17 mouse cellular contexts compared by ENCODE assay signal in the genomic region with DNA sequence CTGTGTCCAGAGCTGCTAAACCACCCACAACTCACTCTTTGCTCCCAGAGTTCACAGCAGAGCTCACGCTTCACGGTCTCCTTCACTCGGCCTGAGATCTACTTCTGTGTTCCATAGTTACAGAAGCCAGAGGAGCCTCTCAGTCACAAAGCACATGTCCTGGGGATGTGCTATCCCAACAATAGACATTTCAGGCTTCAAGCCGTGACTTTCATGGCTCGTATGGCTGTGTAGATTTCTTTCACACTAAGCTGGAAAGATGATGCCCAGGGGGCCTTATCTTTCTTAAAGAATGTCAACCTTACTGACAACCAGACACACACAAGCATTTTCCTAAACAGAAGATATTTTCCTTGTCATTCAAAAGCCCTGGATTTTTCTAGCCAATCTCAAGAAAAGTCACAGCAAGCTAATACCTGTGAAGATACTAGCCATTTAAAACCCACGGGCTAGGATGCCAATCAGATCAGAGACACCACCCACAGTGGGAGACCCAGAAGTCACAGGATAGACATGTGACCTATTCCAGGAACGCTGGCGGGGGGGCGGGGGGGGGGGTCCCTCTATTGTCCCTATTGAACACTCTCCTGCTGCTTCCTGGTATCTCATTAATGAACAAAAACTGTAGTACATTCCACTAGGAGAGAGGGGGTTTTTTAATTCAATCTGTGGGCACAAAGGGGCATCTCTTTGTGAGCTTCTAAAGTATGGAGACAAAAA.
A peak's percentile ranks its signal among the peaks of the same experiment; 100 is the strongest.
DNase-seq lines count a peak whose midpoint lies in the region; ATAC-seq and TF ChIP-seq lines count a peak whose summit lies in the region.
"Had no signal": no experiment of that assay in that cellular context is flagged by ENCODE, and none has a peak within 500 bp of the region (broad histone marks: within the 10 kb centered on the region; RNA-seq: fewer than 3 reads in every experiment).

No protein-coding gene starts in this region.

- H3K9ac ChIP-seq in midbrain, postnatal 0 days (replicated peaks; ENCODE audit: low read length, poor library complexity, severe bottlenecking): no peak overlapping the region
- H3K9ac ChIP-seq in hindbrain, embryonic 14.5 days: no peak overlapping the region
- no peak overlapping the region for H3K9ac ChIP-seq in midbrain, embryonic 16.5 days (ENCODE audit: low read depth, low read length)
- H3K9ac ChIP-seq in intestine, postnatal 0 days (ENCODE audit: low read depth, low read length): no peak overlapping the region
- H3K9ac ChIP-seq: forebrain, postnatal 0 days; lung, embryonic 15.5 days had no signal

- peak overlapping the region; percentile 74 for H3K27ac ChIP-seq in midbrain, embryonic 10.5 days (replicated peaks)
- no peak overlapping the region for H3K27ac ChIP-seq in midbrain, postnatal 0 days (ENCODE audit: low read depth, low read length)
- H3K27ac ChIP-seq in hindbrain, embryonic 14.5 days: 0 out of 2 replicates have a peak overlapping the region, but pooled peaks have one; percentile 38
- peak overlapping the region; percentile 28; the same call in 1 of the 2 replicates for H3K27ac ChIP-seq in midbrain, embryonic 16.5 days (ENCODE audit: low read length)
- no peak overlapping the region for H3K27ac ChIP-seq in intestine, postnatal 0 days (ENCODE audit: low read depth, low read length)
- H3K27ac ChIP-seq: lung, embryonic 15.5 days had no signal

- 19% methylated on average over 9 of the region's 9 CpGs for WGBS in midbrain, embryonic 10.5 days
- WGBS in midbrain, postnatal 0 days: 17% methylated on average over 9 of the region's 9 CpGs
- 9% methylated on average over 9 of the region's 9 CpGs for WGBS in hindbrain, embryonic 14.5 days
- WGBS in midbrain, embryonic 16.5 days: 7% methylated on average over 9 of the region's 9 CpGs
- 60% methylated on average over 9 of the region's 9 CpGs for WGBS in intestine, postnatal 0 days

- no peaks in the 10 kb centered on the region for H3K36me3 ChIP-seq in midbrain, embryonic 10.5 days
- H3K36me3 ChIP-seq in midbrain, postnatal 0 days (ENCODE audit: insufficient read depth, low read length): no peaks in the 10 kb centered on the region
- no peaks in the 10 kb centered on the region for H3K36me3 ChIP-seq in hindbrain, embryonic 14.5 days (replicated peaks; ENCODE audit: control insufficient read depth, insufficient read depth)
- H3K36me3 ChIP-seq in midbrain, embryonic 16.5 days (ENCODE audit: control insufficient read depth, insufficient read depth, low read length): no peaks in the 10 kb centered on the region
- no peaks in the 10 kb centered on the region for H3K36me3 ChIP-seq in intestine, postnatal 0 days (ENCODE audit: control insufficient read depth, insufficient read depth)
- H3K36me3 ChIP-seq: G1E; lung, embryonic 15.5 days had no signal

- TF ChIP-seq CTCF in midbrain, postnatal 0 days (IDR thresholded peaks at IDR 0.05): no peak
- no peak for TF ChIP-seq CTCF in intestine, postnatal 0 days (IDR thresholded peaks at IDR 0.05; ENCODE audit: low read depth)

- no peak overlapping the region for H3K4me3 ChIP-seq in midbrain, embryonic 10.5 days
- no peak overlapping the region for H3K4me3 ChIP-seq in midbrain, postnatal 0 days (ENCODE audit: low read depth, low read length)
- no peak overlapping the region for H3K4me3 ChIP-seq in hindbrain, embryonic 14.5 days (replicated peaks; ENCODE audit: low read length)
- no peak overlapping the region for H3K4me3 ChIP-seq in midbrain, embryonic 16.5 days (ENCODE audit: low read depth, low read length)
- H3K4me3 ChIP-seq in intestine, postnatal 0 days (ENCODE audit: low read depth, low read length): no peak overlapping the region
- H3K4me3 ChIP-seq: lung, embryonic 15.5 days had no signal

- no peak overlapping the region for H3K4me2 ChIP-seq in midbrain, postnatal 0 days (ENCODE audit: low read depth, low read length, poor library complexity, severe bottlenecking)
- H3K4me2 ChIP-seq in hindbrain, embryonic 14.5 days (replicated peaks): no peak overlapping the region
- H3K4me2 ChIP-seq in midbrain, embryonic 16.5 days (ENCODE audit: low read length): no peak overlapping the region
- no peak overlapping the region for H3K4me2 ChIP-seq in intestine, postnatal 0 days (replicated peaks; ENCODE audit: low read depth)
- H3K4me2 ChIP-seq: lung, embryonic 15.5 days had no signal

- no peaks in the 10 kb centered on the region for H3K27me3 ChIP-seq in midbrain, embryonic 10.5 days (ENCODE audit: low read depth, poor library complexity, severe bottlenecking)
- H3K27me3 ChIP-seq in midbrain, postnatal 0 days (ENCODE audit: insufficient read depth, low read length): no peaks in the 10 kb centered on the region
- H3K27me3 ChIP-seq in hindbrain, embryonic 14.5 days (ENCODE audit: control insufficient read depth, insufficient read depth, low read length): no peaks in the 10 kb centered on the region
- H3K27me3 ChIP-seq in midbrain, embryonic 16.5 days (ENCODE audit: control insufficient read depth, insufficient read depth, low read depth, low read length): no peaks in the 10 kb centered on the region
- H3K27me3 ChIP-seq in intestine, postnatal 0 days (replicated peaks; ENCODE audit: control insufficient read depth, insufficient read depth, low read length): no peaks in the 10 kb centered on the region
- H3K27me3 ChIP-seq: lung, embryonic 15.5 days had no signal

- no peak for ATAC-seq in midbrain, postnatal 0 days (ENCODE audit: low FRiP score)
- ATAC-seq in hindbrain, embryonic 14.5 days (ENCODE audit: low FRiP score): no peak
- peak; percentile 36; the same call in 1 of the 2 replicates for ATAC-seq in midbrain, embryonic 16.5 days
- no peak for ATAC-seq in intestine, postnatal 0 days
- ATAC-seq: forebrain, postnatal 0 days; inflammation-experienced regulatory T-cells, adult 6 months had no signal

- H3K4me1 ChIP-seq in midbrain, embryonic 10.5 days: peaks cover 15% of the 10 kb centered on the region
- H3K4me1 ChIP-seq in midbrain, postnatal 0 days (ENCODE audit: insufficient read depth, low read length): no peaks in the 10 kb centered on the region
- H3K4me1 ChIP-seq in hindbrain, embryonic 14.5 days (replicated peaks; ENCODE audit: control insufficient read depth, insufficient read depth, low read length): peaks cover 12% of the 10 kb centered on the region; the same call in 1 of the 2 replicates
- peaks cover 10% of the 10 kb centered on the region for H3K4me1 ChIP-seq in midbrain, embryonic 16.5 days (ENCODE audit: control insufficient read depth, insufficient read depth, low read length)
- no peaks in the 10 kb centered on the region for H3K4me1 ChIP-seq in intestine, postnatal 0 days (replicated peaks; ENCODE audit: control insufficient read depth, insufficient read depth, low read length)
- H3K4me1 ChIP-seq: lung, embryonic 15.5 days had no signal

- DNase-seq in midbrain, embryonic 10.5 days (ENCODE audit: low spot score): peak; percentile 74
- DNase-seq in midbrain, postnatal 0 days (ENCODE audit: low spot score): no peak
- DNase-seq in embryo, embryonic 11 days: peak; percentile 42
- DNase-seq in hindbrain, embryonic 14.5 days (ENCODE audit: low spot score): peak; percentile 50
- DNase-seq in liver: no peak
- no peak for DNase-seq in layer of hippocampus, postnatal 10 days (ENCODE audit: low spot score in 2 of 2)
- DNase-seq: adrenal gland, postnatal 14 days; B cell, adult 2 months; cerebellum, postnatal 36 days; forebrain, postnatal 0 days; layer of hippocampus, adult 9-11 months; thymus, adult 2 months had no signal

- H3K9me3 ChIP-seq in midbrain, embryonic 10.5 days (replicated peaks): peaks cover 4% of the 10 kb centered on the region; the same call in 1 of the 2 replicates
- no peaks in the 10 kb centered on the region for H3K9me3 ChIP-seq in midbrain, postnatal 0 days (ENCODE audit: low read length)
- no peaks in the 10 kb centered on the region for H3K9me3 ChIP-seq in hindbrain, embryonic 14.5 days (ENCODE audit: control insufficient read depth, low read length)
- no peaks in the 10 kb centered on the region for H3K9me3 ChIP-seq in midbrain, embryonic 16.5 days (replicated peaks; ENCODE audit: control insufficient read depth, low read length, poor library complexity, severe bottlenecking)
- H3K9me3 ChIP-seq in intestine, postnatal 0 days (ENCODE audit: control insufficient read depth): no peaks in the 10 kb centered on the region
- H3K9me3 ChIP-seq: lung, embryonic 15.5 days had no signal

Comparison
In these comparisons a context has a peak if more than half of its experiments do, and no peak if none do; other contexts are left out.
1. DNase-seq: peak in midbrain, embryonic 10.5 days (single experiment), embryo, embryonic 11 days (single experiment) and hindbrain, embryonic 14.5 days (single experiment); none in midbrain, postnatal 0 days (single experiment), liver (single experiment) and layer of hippocampus, postnatal 10 days (0 of 2).
2. H3K27ac ChIP-seq: peak in midbrain, embryonic 10.5 days (single experiment), hindbrain, embryonic 14.5 days (single experiment) and midbrain, embryonic 16.5 days (single experiment); none in midbrain, postnatal 0 days (single experiment) and intestine, postnatal 0 days (single experiment).